Mouse (Mus musculus): ENCODE data around the gene Fetub. TPM values are rescaled to one million over a fixed set of nuclear protein-coding genes. Genes with fewer than 3 reads are reported as not detected.

Fetub gene
- not detected in 2 replicates for polyA plus RNA-seq (2015; fragmentation: Nextera tagmentation; extraction: Ambion mirVana)

GRCm38 (mm10) chr16:22918034-22918433 is at the start of gene Fetub:
Gene Fetub (plus strand): TSS chr16:22918334.
- Histone ChIP-seq H3K36me3 (no peaks in the 10 kb centered on the region), H3K27ac (replicated peaks) (no peak within 1 kb of the TSS), H3K4me2 (no peak within 1 kb of the TSS), H3K4me1 (replicated peaks) (no peaks in the 10 kb centered on the region), H3K9ac (no peak within 1 kb of the TSS), H3K27me3 (no peaks in the 10 kb centered on the region), H3K9me3 (no peaks in the 10 kb centered on the region), H3K4me3 (no peak within 1 kb of the TSS)
- 91% methylated on average over 5 of the region's 5 CpGs for WGBS
- ATAC-seq (ENCODE audit: low read depth) = no peak

GRCm38 (mm10) chr16:22872397-22872796 is 45.7 kb upstream of the Fetub start:
- ATAC-seq (ENCODE audit: low read depth) = no peak
- Histone ChIP-seq H3K9ac (no peak overlapping the region), H3K4me3 (no peak overlapping the region), H3K36me3 (peaks cover 66% of the 10 kb centered on the region), H3K4me1 (replicated peaks) (no peaks in the 10 kb centered on the region), H3K27me3 (no peaks in the 10 kb centered on the region), H3K27ac (replicated peaks) (no peak overlapping the region), H3K9me3 (no peaks in the 10 kb centered on the region), H3K4me2 (no peak overlapping the region)
- 92% methylated on average over 8 of the region's 8 CpGs for WGBS

- WGBS = 88% methylated on average over 4 of the region's 4 CpGs
- H3K36me3 ChIP-seq = peaks cover 58% of the 10 kb centered on the region
- no peak overlapping the region for H3K9ac ChIP-seq
These were observed 44.8 kb upstream of the Fetub start for GRCm38 (mm10) chr16:22873369-22873768.

GRCm38 (mm10) chr16:22876218-22877043 is 41.7 kb upstream of the Fetub start:
- H3K4me3 ChIP-seq = no peak overlapping the region
- H3K4me2 ChIP-seq = no peak overlapping the region
- WGBS = 51% methylated on average over 9 of the region's 9 CpGs
- peaks cover 27% of the 10 kb centered on the region for H3K36me3 ChIP-seq
- no peak overlapping the region for H3K9ac ChIP-seq
- H3K4me1 ChIP-seq (replicated peaks) = no peaks in the 10 kb centered on the region
- no peak overlapping the region for H3K27ac ChIP-seq (replicated peaks)
- ATAC-seq (ENCODE audit: low read depth) = no peak
- H3K9me3 ChIP-seq = no peaks in the 10 kb centered on the region
- no peaks in the 10 kb centered on the region for H3K27me3 ChIP-seq

More at GRCm38 (mm10) chr16:22873369-22873768, 44.8 kb upstream of the Fetub start:
- H3K27me3 ChIP-seq = no peaks in the 10 kb centered on the region
- no peak overlapping the region for H3K4me2 ChIP-seq
- H3K9me3 ChIP-seq = no peaks in the 10 kb centered on the region
- no peak overlapping the region for H3K4me3 ChIP-seq
- H3K27ac ChIP-seq (replicated peaks) = no peak overlapping the region
- H3K4me1 ChIP-seq (replicated peaks) = no peaks in the 10 kb centered on the region
- no peak for ATAC-seq (ENCODE audit: low read depth)

- Histone ChIP-seq H3K36me3 (peaks cover 13% of the 10 kb centered on the region), H3K9ac (no peak overlapping the region), H3K9me3 (no peaks in the 10 kb centered on the region), H3K27ac (replicated peaks) (no peak overlapping the region), H3K27me3 (no peaks in the 10 kb centered on the region), H3K4me3 (no peak overlapping the region), H3K4me2 (no peak overlapping the region), H3K4me1 (replicated peaks) (no peaks in the 10 kb centered on the region)
- ATAC-seq (ENCODE audit: low read depth) = no peak
- 70% methylated on average over 11 of the region's 11 CpGs for WGBS
These were observed 40.3 kb upstream of the Fetub start for GRCm38 (mm10) chr16:22877660-22878390.

GRCm38 (mm10) chr16:22878716-22879115 is 39.4 kb upstream of the Fetub start:
- Histone ChIP-seq H3K4me3 (no peak overlapping the region), H3K9me3 (no peaks in the 10 kb centered on the region), H3K27me3 (no peaks in the 10 kb centered on the region), H3K4me1 (replicated peaks) (no peaks in the 10 kb centered on the region), H3K36me3 (peaks cover 4% of the 10 kb centered on the region; the same call in 1 of the 2 replicates), H3K4me2 (no peak overlapping the region), H3K27ac (replicated peaks) (no peak overlapping the region), H3K9ac (no peak overlapping the region)
- WGBS = 82% methylated on average over 7 of the region's 7 CpGs
- ATAC-seq (ENCODE audit: low read depth) = no peak

- Histone ChIP-seq H3K9me3 (no peaks in the 10 kb centered on the region), H3K4me3 (no peak overlapping the region), H3K4me1 (replicated peaks) (no peaks in the 10 kb centered on the region), H3K27me3 (no peaks in the 10 kb centered on the region), H3K36me3 (no peaks in the 10 kb centered on the region), H3K4me2 (no peak overlapping the region), H3K27ac (replicated peaks) (no peak overlapping the region), H3K9ac (no peak overlapping the region)
- ATAC-seq (ENCODE audit: low read depth) = no peak
- 71% methylated on average over 7 of the region's 7 CpGs for WGBS
These were observed 38.1 kb upstream of the Fetub start for GRCm38 (mm10) chr16:22879945-22880595.

GRCm38 (mm10) chr16:22880900-22881299 is 37.2 kb upstream of the Fetub start:
- no peak for ATAC-seq (ENCODE audit: low read depth)
- WGBS = 27% methylated on average over 6 of the region's 6 CpGs

GRCm38 (mm10) chr16:22881487-22881886 is 36.6 kb upstream of the Fetub start:
- H3K4me1 ChIP-seq (replicated peaks) = no peaks in the 10 kb centered on the region
- H3K4me3 ChIP-seq = no peak overlapping the region
- H3K27ac ChIP-seq (replicated peaks) = no peak overlapping the region
- H3K9ac ChIP-seq = no peak overlapping the region
- H3K9me3 ChIP-seq = no peaks in the 10 kb centered on the region
- H3K27me3 ChIP-seq = no peaks in the 10 kb centered on the region
- no peaks in the 10 kb centered on the region for H3K36me3 ChIP-seq
- no peak for ATAC-seq (ENCODE audit: low read depth)
- no peak overlapping the region for H3K4me2 ChIP-seq
- 80% methylated on average over 4 of the region's 4 CpGs for whole genome bisulfite sequencing

More at GRCm38 (mm10) chr16:22880900-22881299, 37.2 kb upstream of the Fetub start:
- Histone ChIP-seq H3K4me3 (no peak overlapping the region), H3K9me3 (no peaks in the 10 kb centered on the region), H3K27ac (replicated peaks) (no peak overlapping the region), H3K9ac (no peak overlapping the region), H3K27me3 (no peaks in the 10 kb centered on the region), H3K4me2 (no peak overlapping the region), H3K36me3 (no peaks in the 10 kb centered on the region), H3K4me1 (replicated peaks) (no peaks in the 10 kb centered on the region)

- H3K9ac ChIP-seq = no peak overlapping the region
- no peaks in the 10 kb centered on the region for H3K27me3 ChIP-seq
- ATAC-seq (ENCODE audit: low read depth) = no peak
- no peaks in the 10 kb centered on the region for H3K9me3 ChIP-seq
- H3K36me3 ChIP-seq = no peaks in the 10 kb centered on the region
- no peak overlapping the region for H3K27ac ChIP-seq (replicated peaks)
- H3K4me3 ChIP-seq = no peak overlapping the region
- WGBS = 81% methylated on average over 5 of the region's 5 CpGs
- no peaks in the 10 kb centered on the region for H3K4me1 ChIP-seq (replicated peaks)
- H3K4me2 ChIP-seq = no peak overlapping the region
These were observed 34.7 kb upstream of the Fetub start for GRCm38 (mm10) chr16:22883441-22883840.

GRCm38 (mm10) chr16:22885356-22885755 is 32.8 kb upstream of the Fetub start:
- 57% methylated on average over 4 of the region's 4 CpGs for WGBS
- no peak for ATAC-seq (ENCODE audit: low read depth)
- no peak overlapping the region for H3K4me2 ChIP-seq
- no peaks in the 10 kb centered on the region for H3K4me1 ChIP-seq (replicated peaks)
- H3K9me3 ChIP-seq = no peaks in the 10 kb centered on the region
- H3K36me3 ChIP-seq = no peaks in the 10 kb centered on the region
- no peak overlapping the region for H3K4me3 ChIP-seq
- H3K27me3 ChIP-seq = no peaks in the 10 kb centered on the region
- no peak overlapping the region for H3K9ac ChIP-seq
- H3K27ac ChIP-seq (replicated peaks) = no peak overlapping the region

GRCm38 (mm10) chr16:22886726-22887125 is 31.4 kb upstream of the Fetub start:
- 87% methylated on average over 3 of the region's 3 CpGs for WGBS
- Histone ChIP-seq H3K9me3 (no peaks in the 10 kb centered on the region), H3K4me1 (replicated peaks) (no peaks in the 10 kb centered on the region), H3K4me2 (no peak overlapping the region), H3K4me3 (no peak overlapping the region), H3K27ac (replicated peaks) (no peak overlapping the region), H3K9ac (no peak overlapping the region), H3K27me3 (no peaks in the 10 kb centered on the region), H3K36me3 (no peaks in the 10 kb centered on the region)
- no peak for ATAC-seq (ENCODE audit: low read depth)

Data from neural tube, embryonic 13.5 days (tissue).